Mouse (Mus musculus) layer of hippocampus, adult 2 months (tissue): ENCODE data around the gene Rere. TPM values are rescaled to one million over a fixed set of nuclear protein-coding genes. Genes with fewer than 3 reads are reported as not detected.

Experiments used
- DNase-seq, 2 experiments: peaks; one replicate each; pipeline ENCODE4 v3.0.0; 2022; ENCODE audit warnings: low spot score in 2 of 2
- H3K27ac ChIP-seq: fragments of 200-600 bp; 2 replicates; pipeline ENCODE4 v1.8.1; 2022
- H3K4me3 ChIP-seq: fragments of 200-600 bp; 2 replicates; pipeline ENCODE4 v1.8.1; 2022; ENCODE audit warnings: mild to moderate bottlenecking
- CTCF ChIP-seq: fragments of 200-600 bp; conservative IDR thresholded peaks from 2 replicates; pipeline ENCODE4 v1.8.1; 2022; ENCODE audit warnings: antibody characterized with exemption, mild to moderate bottlenecking, moderate library complexity
- total RNA-seq, 2 experiments: library from RNA; stranded (reverse); gene quantifications; 2 replicates each; pipeline ENCODE4 v1.2.3; 2021

Gene Rere
- total RNA-seq, 2 experiments from 2014 or later: 144 to 153 TPM

DNA sequence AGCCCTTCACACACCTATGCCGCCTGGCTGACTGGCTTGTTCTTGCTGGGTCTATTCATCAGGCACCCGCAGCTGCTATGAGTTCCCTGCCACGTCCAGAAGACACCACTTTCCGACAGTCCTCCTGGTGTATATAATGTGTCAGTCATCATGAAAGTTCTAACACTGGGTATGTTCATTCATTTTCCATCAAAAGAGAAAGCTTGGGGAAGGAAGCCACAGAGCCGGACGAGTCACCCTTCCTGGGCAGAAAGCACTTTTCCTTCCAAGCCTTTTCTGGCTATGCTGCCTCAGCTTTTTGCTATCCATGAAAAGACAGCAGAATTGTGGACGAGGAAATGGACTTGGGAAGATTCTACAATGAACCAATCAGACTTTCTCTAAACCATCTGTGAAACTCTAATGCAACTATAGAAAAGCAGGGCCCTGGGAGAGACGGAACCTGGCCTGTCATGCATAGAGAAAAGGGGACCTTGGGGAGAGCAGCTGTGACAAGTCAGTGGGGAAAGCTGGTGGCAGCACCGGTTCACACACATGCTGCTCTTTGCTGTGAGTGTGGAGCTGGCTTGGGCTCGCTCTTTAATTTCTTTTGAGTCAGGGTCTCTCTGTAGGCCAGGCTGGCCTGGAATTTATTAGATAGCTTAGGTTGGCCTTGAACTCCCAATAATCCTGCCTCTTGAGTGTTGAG is 139.3 kb downstream of the Rere start:
- DNase-seq: no peak
- Histone ChIP-seq H3K4me3 (no peak overlapping the region), H3K27ac (no peak overlapping the region)
- no peak for TF ChIP-seq CTCF

DNA sequence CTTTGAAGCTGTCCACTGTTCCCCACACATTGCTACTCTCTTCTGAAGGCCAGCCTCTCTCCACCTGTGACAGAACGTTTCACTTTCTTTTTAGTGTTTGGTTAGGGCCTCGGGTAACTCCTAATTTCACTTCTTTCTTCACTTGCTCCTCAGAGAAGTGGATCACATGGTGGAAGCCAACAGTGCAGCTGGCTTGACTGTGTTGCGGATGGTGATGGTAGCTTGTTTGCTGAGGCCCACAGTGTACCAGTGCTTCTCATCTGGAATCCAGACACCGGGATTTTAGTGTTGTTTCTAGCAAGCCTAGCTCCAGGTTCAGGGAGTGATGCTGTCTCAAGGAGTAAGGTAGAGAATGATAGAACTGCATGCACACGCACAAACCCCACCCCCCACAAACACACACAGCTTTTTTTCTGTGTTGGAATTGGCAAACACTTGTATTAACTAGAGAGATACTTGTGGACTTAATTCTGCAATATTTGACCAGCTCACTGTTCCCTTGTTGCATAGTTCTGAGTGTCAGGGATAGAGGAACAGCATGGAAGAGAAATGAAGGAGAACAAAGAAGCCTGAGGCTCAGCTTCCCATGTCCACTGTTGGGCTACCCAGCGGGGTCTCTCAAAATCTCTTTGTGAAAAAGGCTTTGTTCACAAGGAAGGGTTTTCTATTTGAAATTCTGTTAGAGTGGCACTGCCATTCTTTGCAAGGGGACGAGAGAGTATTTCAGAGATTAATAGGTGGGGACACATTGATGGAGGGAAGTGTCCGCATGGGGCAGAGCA is 144.8 kb downstream of the Rere start:
- no peak for TF ChIP-seq CTCF
- DNase-seq: no peak
- Histone ChIP-seq H3K4me3 (no peak overlapping the region), H3K27ac (no peak overlapping the region)

DNA sequence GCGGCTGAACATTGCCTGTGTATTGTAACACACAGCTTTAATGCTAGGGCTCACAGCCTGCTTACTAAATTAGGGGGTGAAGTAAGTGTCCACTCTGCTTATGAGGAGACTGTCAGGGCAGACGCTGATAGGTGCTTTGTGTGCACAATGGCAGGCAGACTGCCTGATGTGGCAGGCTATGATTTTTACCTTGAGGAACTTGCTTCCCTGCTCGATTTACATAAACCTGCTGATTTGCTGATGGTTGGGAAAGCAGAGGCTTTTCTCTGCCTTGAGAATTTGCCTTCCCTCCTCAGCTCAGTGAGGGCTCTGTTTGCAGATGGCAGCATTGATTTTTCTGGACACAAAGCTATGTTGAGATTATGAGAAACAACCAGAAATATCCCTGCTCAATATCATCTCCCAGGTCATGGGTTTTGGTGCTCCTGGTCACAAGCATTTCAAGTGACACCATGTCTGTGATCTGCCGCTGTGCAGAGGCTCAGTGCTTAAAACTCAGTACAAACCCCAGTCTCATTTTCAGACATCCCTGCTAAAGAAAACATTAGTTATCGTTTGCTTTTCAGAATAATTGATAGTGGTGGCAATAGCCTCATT is 145.5 kb downstream of the Rere start:
- Histone ChIP-seq H3K4me3 (no peak overlapping the region), H3K27ac (no peak overlapping the region)
- no peak for TF ChIP-seq CTCF
- DNase-seq: no peak

DNA sequence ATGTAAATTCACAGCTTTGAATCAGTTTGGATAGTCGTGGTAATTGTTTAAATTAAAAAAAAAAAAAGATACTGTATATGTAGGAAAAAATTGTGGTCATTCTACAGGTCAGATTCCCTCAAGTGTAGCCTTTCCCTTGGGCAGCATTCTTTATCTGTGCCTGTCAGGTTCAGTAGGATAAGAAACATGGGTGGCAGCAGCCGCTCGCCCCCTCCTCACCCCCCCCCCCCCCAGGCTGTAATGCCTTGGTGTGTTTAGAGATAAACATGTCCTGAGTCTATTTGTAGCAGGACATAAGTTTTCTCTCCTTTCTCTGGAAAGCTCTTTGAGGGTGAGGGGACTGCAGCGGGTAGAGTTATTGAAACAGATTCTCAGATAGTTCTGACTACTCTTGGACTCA is 147.3 kb downstream of the Rere start:
- Histone ChIP-seq H3K27ac (no peak overlapping the region), H3K4me3 (no peak overlapping the region)
- no peak for DNase-seq
- no peak for TF ChIP-seq CTCF

DNA sequence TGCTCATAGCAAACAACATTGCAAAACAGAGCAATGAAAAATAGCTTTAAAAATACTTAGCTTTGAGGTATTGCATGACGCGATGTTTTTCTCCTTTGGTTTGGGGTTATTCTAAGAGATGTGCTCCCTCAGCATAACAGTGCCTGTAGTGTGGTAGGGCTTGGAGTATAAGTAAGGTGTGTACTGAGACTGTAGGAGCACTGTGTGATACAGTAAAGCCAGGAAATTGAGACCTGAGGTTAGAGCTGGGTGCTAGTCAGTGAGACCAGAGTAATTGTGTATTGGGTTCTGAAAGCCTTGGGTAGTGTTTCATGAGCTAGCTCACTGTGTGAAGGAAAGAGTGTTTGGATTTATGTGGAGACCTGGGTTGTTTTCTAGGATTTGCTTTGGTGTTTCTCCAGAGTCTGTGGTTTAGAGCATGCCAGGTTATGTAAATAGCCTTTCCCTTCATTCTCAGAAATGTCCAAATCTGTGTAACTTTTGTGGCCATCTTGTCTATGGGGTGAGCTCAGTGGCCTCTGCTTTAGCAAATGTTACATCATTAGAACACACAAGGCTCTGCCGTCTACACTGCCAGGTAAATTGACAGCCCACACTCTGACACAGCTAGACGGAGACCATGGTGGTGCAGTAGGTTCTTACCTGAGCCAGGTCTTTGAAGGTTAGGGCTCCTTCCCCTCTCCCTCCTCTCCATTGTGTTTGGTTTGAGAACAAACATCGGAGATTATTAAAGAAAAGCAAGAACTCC is 152.6 kb downstream of the Rere start:
- Histone ChIP-seq H3K4me3 (no peak overlapping the region), H3K27ac (no peak overlapping the region)
- no peak for DNase-seq
- no peak for TF ChIP-seq CTCF

DNA sequence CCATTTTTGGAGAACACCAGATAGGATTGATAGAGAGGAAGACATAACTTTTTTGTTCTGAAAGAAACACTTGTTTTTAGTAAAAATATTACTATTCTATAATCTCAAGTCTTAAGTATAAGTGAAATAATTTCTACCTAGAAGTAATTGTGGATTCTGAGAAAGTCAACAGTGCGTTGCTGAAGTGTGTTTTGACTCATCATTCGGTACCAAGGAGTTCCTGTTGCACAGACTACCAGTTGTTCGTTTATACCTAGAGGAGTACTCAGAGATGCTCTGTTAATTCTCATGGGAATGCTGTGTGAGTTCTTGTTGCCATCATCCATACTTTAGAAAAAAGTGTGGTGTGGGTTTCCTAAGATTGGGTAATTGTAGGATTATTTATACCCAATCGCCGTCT is 154.1 kb downstream of the Rere start:
- Histone ChIP-seq H3K27ac (no peak overlapping the region), H3K4me3 (no peak overlapping the region)
- no peak for TF ChIP-seq CTCF
- DNase-seq: no peak

DNA sequence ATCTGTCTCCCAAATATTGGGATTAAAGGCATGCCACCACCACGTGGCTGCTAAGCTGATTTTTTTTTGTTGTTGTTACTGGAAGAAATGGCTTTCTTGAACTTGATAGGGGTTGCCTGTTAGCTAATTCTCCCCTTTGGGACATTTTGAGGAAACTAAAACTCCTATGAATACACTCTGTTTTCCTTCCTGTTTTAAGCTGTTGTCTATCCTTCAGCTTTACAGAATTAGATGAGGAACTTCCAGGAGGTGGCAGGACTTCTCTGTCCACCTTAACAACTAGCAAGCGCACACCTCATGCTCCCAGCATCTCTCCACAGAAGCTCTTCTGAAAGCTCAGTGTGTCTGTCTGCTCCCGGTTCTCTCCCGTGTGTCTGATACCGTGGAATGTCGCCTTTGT is 157.2 kb downstream of the Rere start:
- no peak overlapping the region for H3K27ac ChIP-seq

DNA sequence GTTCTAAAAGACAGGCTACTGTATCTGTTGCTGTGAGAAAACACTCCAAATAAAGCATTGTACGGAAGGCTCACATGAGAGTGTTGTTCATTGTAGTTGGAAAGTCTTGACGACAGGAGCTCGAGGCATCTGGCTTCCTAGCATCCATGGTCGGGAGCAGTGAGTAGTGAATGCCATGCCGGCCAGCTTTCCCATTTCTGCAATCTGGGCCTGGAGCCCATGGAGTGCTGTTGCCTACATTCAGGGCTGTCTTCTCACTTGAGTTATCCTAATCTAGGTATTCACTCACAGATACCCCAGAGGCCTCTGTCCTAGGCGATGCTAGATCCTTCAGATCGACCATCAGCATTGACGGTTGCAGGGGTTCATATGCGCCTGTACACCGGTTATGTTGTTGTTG is 160.5 kb downstream of the Rere start:
- peak; percentile 38 to 51 for DNase-seq
- H3K4me3 ChIP-seq: no peak overlapping the region
- no peak for TF ChIP-seq CTCF
- peak overlapping the region; percentile 66 for H3K27ac ChIP-seq

More for the DNA sequence above, 157.2 kb downstream of the Rere start:
- no peak for TF ChIP-seq CTCF
- no peak overlapping the region for H3K4me3 ChIP-seq
- DNase-seq: no peak

DNA sequence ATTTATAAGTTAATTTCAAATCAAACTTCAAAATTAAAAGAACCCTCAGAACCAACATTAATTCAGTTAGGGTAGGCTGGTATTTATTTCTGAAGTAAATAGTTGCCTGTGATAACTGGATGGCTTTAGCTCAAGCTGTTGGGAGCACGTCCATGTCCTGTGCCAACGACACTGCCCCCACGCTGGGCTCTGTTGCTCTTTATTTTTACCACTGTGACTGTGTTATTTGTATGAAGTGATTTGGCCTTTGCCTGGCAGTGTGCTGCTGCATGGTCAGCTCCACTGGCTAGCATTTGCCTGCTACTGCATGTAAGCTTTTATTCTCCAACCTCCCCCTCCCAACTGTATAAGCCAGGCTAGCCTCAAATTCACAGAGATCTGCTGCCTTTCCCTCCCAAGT is 162.6 kb downstream of the Rere start:
- H3K4me3 ChIP-seq: no peak overlapping the region
- no peak for TF ChIP-seq CTCF
- no peak for DNase-seq
- H3K27ac ChIP-seq: peak overlapping the region; percentile 28; the same call in 1 of the 2 replicates

DNA sequence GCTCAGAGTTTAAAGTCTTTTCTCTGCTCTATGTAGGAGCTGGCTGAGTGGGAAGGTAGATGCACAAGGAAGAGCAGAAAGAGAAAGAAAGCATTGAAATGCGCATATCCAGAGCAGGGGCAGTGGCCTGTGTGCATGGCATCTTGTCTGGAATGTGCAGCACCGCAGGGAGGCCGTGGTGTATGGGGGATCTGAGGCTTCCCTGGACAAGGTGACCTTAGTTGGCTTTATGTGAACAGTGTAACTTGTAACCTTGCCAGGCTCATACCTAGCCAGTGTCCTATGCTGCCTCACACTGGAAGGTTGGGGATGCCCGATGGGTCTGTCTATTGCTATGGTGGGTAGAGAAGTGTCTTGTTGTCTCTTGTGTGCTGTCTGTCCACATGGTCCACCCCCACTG is 165.2 kb downstream of the Rere start:
- H3K27ac ChIP-seq: no peak overlapping the region
- no peak for DNase-seq
- no peak overlapping the region for H3K4me3 ChIP-seq
- TF ChIP-seq CTCF: no peak

DNA sequence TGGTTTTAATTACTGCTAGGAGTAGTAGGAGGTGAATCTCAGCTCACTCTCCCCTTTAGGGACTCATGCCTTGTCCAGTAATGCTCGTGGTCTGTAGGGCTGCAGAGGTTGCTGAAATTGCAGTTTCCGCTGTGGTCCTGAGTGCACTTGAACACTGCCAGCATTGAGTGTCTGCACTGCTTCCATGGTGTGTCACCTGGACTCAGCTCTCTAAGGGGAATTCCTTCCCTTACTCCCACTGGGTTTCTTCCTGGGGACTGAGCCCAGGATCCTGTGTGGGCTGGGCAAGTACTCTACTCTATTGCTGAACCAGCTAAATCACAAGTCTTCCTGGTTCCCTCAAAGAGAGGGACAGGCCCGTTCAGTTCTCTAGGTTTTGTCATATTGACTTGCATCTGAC is 166.1 kb downstream of the Rere start:
- H3K27ac ChIP-seq: no peak overlapping the region
- no peak overlapping the region for H3K4me3 ChIP-seq
- no peak for TF ChIP-seq CTCF
- DNase-seq: no peak

DNA sequence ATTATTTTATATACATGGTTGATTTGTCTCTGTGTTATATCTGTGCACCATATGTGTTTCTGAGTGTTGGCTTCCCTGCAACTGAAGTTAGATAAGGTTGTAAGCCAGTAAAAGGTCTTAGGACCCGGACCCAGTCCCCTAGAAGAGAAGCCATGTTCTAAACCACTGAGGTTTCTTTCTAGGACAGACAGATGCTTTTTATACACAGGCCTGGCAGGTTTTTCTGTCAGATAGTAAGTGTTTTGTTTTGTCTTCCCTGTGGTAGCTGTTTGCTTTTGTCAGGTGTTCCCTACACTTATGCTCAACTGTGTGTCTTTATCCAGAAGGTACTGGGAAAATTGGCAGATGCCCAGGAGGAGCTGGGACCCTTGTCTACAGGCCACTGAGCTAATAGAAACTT is 167.0 kb downstream of the Rere start:
- H3K4me3 ChIP-seq: no peak overlapping the region
- no peak overlapping the region for H3K27ac ChIP-seq
- DNase-seq: no peak
- no peak for TF ChIP-seq CTCF
